Mouse (Mus musculus): Measurements from ENCODE around the gene Ccnjl.

The Ccnjl gene

GRCm38 (mm10) chr11:43528683-43529499 is at the start of gene Ccnjl:
Gene Ccnjl, plus strand, starts transcription at chr11:43528784.
- DNase-seq (ENCODE audit: low spot score), result peak; percentile 57

GRCm38 (mm10) chr11:43479376-43479775 is 49.2 kb upstream of the Ccnjl start:
- no peak for DNase-seq (ENCODE audit: low spot score)

GRCm38 (mm10) chr11:43480561-43480960 is 48.0 kb upstream of the Ccnjl start:
- DNase-seq (ENCODE audit: low spot score), result no peak

GRCm38 (mm10) chr11:43481672-43482522 is 46.7 kb upstream of the Ccnjl start:
- no peak for DNase-seq (ENCODE audit: low spot score)

- DNase-seq (ENCODE audit: low spot score), result no peak
These were observed 45.3 kb upstream of the Ccnjl start for GRCm38 (mm10) chr11:43483122-43483792.

GRCm38 (mm10) chr11:43484057-43484456 is 44.5 kb upstream of the Ccnjl start:
- DNase-seq (ENCODE audit: low spot score), result no peak

- no peak for DNase-seq (ENCODE audit: low spot score)
These were observed 43.9 kb upstream of the Ccnjl start for GRCm38 (mm10) chr11:43484652-43485051.

GRCm38 (mm10) chr11:43485855-43486254 is 42.7 kb upstream of the Ccnjl start:
- no peak for DNase-seq (ENCODE audit: low spot score)

- DNase-seq (ENCODE audit: low spot score), result no peak
These were observed 35.9 kb upstream of the Ccnjl start for GRCm38 (mm10) chr11:43492663-43493062.

- no peak for DNase-seq (ENCODE audit: low spot score)
These were observed 34.7 kb upstream of the Ccnjl start for GRCm38 (mm10) chr11:43493815-43494409.

- no peak for DNase-seq (ENCODE audit: low spot score)
These were observed 33.5 kb upstream of the Ccnjl start for GRCm38 (mm10) chr11:43495037-43495436.

- peak; percentile 41 for DNase-seq (ENCODE audit: low spot score)
These were observed 33.1 kb upstream of the Ccnjl start for GRCm38 (mm10) chr11:43495532-43495931.

- DNase-seq (ENCODE audit: low spot score), result no peak
These were observed 27.3 kb upstream of the Ccnjl start for GRCm38 (mm10) chr11:43501256-43501655.

- no peak for DNase-seq (ENCODE audit: low spot score)
These were observed 23.4 kb upstream of the Ccnjl start for GRCm38 (mm10) chr11:43505188-43505587.

GRCm38 (mm10) chr11:43507976-43508375 is 20.6 kb upstream of the Ccnjl start:
- no peak for DNase-seq (ENCODE audit: low spot score)

GRCm38 (mm10) chr11:43509878-43510277 is 18.7 kb upstream of the Ccnjl start:
- DNase-seq (ENCODE audit: low spot score), result no peak

- no peak for DNase-seq (ENCODE audit: low spot score)
These were observed 15.9 kb upstream of the Ccnjl start for GRCm38 (mm10) chr11:43512661-43513190.

GRCm38 (mm10) chr11:43516344-43517021 is 12.1 kb upstream of the Ccnjl start:
- peak; percentile 6 for DNase-seq (ENCODE audit: low spot score)

GRCm38 (mm10) chr11:43517641-43518040 is 10.9 kb upstream of the Ccnjl start:
- no peak for DNase-seq (ENCODE audit: low spot score)

- DNase-seq (ENCODE audit: low spot score), result no peak
These were observed 10.5 kb upstream of the Ccnjl start for GRCm38 (mm10) chr11:43518086-43518485.

- no peak for DNase-seq (ENCODE audit: low spot score)
These were observed 9.8 kb upstream of the Ccnjl start for GRCm38 (mm10) chr11:43518821-43519220.

Data from ovary, adult 18-20 months (tissue).